Mouse (Mus musculus): Measurements from ENCODE around the gene Rnase2b.

Rnase2b gene

DNA sequence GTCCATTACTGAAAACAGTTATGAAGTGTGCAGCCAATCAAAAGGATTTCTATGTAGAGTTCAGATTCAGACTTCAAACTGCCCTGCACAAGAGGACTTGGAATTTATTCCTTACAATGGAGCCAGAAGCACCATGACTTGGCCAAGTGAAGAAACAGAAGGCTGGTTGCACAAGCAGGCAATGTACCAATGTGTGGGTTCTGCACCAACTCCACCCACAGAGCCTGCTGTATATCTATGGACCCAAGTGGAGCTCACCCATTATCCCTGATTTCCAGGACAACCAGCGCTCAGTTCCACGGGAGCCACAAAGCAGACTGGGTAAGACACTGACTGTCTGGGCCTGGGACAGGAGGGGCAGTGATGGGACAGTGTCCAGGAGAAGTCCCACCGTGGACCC, at the start of gene Rnase2b:
Rnase2b (plus strand) TSS at position 285 of the 400 bp plus-strand sequence.
- peak; percentile 19 for DNase-seq

DNA sequence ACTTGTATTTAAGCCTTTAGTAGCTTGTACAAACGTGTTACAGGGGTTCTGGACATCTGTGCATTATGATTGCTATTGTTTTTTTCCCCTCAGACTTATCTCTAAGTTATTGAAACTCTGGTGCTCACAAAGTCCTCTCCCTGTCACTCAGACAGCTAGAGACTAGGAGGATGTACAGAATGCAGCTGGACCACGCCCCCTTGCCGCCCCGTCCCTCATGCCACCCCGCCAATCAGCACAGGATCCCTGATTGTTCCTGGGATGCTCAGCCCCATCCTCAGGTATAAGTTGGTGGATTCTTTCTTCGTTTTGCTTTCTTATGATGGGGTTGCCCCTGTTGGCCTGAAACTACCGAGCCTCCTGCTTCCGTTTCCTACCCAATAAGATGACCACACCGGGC, 48.6 kb upstream of the Rnase2b start:
- DNase-seq, result no peak

DNA sequence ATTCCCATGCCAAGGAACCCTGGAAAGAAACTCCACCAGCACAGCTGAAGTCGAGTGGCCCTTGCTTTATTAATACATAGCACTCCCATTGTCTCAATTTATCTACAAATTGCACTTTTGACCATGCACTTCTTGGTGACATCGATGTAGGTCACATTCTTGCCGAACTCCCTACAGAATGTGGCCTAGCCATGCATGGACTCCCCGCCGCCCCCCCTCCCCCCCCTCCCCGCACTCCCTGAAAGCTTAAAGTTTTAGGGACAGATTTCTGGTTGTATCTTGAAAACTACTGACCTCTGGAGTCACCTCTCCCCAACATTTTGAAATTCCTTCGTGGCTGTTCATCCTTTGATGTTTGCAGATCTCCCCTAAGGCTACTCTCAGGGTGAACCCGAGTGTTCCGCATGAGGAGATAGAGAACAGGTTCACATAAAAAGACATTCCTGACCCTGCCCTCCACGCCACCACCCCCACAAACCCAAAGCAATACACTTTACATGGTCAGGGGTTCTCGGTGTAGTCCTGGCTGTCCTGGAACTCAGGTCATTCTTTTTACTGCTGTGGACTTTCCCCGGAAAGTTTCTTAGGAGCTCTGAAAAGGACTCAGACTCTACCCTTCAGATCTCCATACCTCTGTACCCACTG, 48.0 kb upstream of the Rnase2b start, which contains the start of gene Eddm3b:
Eddm3b (plus strand) TSS at position 511 of the 645 bp plus-strand sequence.
- DNase-seq, result no peak

DNA sequence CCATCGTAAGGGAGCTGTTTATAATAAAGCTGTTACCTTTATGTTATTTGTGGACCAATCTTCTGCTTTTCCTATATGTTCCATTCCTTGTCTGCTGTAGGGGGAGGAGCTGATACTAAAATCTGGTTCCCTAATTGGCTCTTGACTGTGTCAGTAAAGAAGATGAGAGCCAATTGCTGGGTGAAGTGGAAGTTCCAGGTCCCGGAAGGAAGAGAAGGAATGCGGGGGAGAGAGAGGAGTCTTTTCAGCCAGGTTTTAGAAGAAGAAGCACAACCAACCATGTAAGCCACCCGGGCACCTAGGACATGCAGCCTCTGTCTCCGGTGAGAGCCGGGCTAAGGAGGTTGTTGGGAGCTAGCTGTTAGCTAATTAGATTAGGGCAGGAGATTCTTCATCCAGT, 36.4 kb upstream of the Rnase2b start:
- DNase-seq, result no peak

DNA sequence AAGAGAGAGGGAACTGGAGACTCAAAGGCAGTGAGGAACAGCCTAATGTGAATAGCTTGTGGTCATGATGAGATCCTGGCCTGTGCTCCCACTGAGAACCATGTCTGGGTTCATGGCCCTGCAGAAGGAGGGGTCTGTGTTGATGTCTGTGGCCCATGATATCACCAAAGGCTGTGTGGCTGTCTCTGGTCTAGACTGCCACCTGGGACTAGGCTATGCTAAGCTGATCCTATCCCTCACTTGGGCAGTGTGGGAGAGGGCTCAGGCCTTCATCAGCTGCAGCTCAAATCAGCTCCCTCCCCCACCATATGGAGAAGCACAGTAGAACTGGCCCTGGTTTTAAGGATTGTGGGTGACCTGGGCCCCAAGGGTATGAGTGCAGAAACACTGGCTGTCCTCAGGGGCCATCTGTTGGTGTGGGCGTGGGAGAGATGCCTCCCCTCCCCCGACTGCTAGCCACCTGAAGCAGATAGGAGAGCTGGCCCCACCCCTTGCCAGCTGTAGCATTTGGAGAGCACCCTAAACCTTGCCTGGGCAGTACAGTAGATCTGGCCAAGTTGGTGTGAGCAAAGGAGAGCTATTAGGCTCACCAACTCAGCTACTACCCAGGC, 34.3 kb upstream of the Rnase2b start:
- DNase-seq, result no peak

DNA sequence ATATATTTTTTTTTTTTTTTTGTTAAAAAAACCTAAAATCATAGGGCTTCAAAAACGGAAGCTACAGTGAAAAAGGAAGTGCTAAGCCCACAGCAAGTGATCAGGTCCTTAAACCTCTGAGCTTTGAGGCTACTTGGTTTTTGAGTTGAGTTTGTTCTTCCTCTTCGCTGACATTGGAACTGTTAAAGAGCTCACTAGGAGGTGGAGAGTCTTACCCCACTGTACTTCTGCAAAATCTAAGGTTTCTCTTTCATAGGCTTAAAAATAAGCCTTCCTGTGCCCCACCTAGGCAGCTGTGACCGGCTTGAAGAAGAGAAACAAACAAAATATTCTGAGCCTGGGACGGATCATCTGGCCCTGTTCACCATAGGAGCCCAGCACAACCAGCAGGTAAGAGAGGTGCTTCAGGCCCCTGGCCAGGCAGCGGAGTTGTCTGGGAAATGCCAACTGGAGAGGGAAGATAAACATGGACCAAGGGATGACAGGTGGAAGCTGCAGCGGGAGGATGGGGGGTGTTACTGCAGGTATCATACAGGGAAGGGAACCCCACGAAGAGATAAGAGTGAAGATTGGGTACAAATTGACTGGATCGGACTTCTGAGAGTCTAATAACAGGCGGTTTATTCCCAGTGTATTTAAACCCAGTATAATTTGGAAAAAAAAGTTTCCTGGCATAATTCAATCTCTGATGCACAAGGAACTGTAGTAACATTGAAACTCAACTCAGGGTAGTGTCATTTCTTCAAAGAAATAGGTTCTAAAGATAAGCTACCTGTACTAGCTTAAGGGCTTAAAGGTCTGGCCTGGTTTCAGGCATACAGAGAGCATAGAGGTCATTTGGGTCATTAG, 33.1 kb upstream of the Rnase2b start:
- no peak for DNase-seq

DNA sequence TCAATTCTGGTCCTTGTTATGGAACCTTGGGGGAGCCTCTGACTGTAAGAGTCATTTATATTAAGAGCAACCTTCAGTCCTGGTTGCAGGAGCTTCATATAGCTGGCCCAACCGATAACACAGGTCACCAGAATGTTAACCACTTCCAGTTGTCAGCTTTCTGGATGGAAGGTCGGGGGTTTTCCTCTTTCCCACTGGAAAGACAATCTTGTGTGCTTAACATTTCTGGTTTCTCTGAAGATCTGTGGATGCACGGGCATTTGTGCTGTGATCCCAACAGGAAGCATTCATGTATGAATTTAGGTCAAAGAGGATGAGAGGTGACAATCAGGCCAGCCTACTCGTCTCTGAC, 32.5 kb upstream of the Rnase2b start:
- no peak for DNase-seq

DNA sequence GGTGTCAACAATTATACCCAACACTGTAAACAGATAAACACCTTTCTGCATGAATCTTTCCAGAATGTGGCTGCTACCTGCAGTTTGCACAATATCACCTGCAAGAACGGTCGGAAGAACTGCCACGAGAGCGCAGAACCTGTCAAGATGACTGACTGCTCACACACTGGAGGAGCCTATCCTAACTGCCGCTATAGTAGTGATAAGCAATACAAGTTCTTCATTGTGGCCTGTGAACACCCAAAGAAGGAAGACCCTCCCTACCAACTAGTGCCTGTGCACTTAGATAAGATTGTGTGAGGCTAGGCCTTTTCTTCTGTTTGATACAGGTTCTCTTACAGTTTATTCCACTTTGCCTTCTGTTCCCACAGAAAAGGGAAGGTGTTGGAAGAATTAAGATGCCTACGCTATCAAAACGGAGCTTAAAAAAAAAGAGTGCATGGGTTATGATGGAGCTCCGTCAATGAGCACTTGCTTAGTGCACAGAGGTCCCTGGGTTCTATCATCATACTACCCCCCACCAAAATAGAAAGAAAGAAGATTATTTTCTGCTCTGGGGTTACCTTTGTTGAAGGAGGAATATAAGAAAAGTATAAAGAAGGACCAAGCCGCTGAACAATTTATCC, 31.6 kb upstream of the Rnase2b start:
- no peak for DNase-seq

DNA sequence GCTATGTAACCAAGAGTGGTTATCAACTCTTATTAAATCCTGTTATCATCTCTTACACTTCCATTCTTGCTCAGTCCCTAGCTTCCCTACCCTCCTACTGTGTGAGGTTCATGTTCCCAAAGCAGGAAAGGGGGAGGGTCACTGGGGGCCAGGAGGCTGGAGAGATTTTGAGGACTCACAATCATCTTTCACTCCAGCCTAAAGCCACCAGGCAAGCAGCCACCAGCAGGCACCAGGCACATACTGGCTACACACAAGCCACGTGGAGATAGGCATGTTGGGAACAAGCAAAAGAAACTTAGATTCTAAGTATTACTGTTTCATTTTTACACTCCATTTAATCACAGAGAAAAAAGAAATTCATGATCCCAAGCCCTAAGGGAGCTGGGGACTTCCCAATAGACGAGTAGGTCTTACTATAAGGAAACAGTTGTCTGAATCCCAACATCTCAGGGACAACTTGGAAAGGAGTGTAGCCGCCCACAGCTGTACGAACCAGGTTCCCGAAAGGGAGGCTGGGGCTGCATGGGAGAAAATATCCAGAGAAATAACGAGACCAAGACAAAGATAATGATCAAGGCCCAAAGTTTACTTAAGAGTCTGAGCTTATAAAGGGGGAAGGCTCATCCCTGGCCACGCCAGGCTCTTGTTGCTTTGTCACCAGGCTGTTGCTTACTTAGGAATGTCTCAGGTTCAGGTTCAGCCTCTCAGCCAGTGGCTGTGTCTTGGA, 30.8 kb upstream of the Rnase2b start:
- DNase-seq, result no peak

DNA sequence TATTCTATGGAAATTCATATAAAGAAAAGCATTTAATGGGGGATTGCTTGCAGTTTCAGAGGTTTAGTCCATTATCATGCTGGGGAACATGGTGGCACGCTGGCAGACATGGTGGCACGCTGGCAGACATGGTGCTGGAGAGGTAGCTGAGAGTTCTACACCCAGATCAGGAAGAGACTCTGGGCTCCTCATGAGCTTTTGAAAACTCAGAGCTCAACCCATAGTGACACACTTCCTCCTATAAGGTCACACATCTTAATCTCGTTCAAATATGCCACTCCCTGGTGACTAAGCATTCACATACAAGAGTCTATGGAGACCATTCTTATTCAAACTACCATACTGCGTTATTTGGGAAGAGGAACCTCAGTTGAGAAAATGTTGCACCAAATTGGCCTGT, 29.7 kb upstream of the Rnase2b start:
- DNase-seq, result no peak

DNA sequence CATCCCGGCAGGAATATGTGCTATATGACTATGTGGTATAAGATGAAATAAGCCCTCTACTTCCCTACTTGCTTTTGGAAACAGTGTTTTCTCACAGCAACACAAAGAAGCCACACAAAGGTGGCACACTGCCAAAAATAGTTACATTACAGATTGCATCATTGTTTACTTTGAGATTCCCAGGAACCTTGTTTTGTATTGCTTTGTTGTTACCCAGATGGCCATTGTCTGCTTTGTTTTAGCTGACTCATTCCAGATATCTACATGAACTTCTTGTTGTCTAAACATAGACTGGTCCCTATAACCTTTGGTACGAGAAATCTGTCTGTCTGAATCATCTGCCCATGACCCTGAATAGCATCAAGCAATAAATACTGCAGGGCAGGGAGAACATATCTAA, 21.7 kb upstream of the Rnase2b start:
- DNase-seq, result no peak

DNA sequence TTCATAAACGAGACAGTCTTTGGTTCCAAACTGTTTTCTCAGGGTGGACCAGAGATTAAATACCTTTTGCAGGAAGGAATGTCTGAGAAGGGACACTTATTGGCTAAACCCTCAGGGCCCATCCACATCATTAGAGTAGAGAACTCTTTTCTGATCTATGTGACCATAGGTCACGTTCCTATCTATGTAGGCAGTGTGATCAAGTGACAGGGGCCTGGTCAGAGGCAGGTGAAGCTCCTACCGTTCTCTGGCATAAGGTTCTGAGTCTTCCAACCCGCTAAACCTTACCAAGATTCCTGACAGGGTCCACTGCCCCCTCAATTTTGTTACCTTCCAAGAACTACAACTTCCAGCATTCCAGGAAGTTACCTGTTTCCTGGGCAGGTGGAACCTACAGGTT, 19.9 kb upstream of the Rnase2b start:
- no peak for DNase-seq

DNA sequence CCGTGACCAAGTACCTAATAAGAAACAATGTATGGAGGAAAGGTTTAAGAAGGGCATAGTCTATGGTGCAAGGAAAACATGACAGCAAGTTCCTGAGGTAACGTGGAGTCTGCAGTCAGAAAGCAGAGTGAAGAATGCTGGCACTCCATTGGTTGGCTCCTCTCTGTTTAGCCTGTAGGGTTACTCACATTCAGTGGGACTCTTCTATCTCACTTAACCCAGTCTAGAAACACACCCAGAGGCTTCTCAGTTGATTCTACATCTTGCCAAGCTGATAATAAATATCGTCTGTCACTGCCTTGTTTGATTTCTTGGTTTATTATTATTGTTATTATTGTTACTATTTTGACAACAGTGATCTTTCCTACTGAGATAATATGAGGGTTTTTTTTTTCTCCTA, 19.5 kb upstream of the Rnase2b start:
- DNase-seq, result no peak

DNA sequence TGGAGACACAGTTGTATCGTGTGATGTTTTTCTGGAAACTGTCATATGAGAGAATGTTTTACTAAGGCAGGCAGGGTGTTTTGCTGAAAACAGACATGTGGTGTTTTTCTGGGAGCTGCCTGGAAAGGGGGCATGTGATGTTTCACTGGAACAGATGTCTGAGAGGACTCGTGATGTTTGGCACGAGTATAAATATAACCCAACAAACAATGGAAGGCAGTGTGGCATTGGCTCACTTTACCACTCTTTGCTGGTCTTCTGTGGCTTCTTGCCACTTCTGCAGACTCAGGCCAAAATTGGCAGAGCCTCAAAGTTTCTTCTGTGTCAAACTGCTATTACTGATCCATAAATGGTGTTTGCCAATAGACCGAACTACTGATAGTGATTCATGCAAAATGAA, 18.8 kb upstream of the Rnase2b start:
- no peak for DNase-seq

DNA sequence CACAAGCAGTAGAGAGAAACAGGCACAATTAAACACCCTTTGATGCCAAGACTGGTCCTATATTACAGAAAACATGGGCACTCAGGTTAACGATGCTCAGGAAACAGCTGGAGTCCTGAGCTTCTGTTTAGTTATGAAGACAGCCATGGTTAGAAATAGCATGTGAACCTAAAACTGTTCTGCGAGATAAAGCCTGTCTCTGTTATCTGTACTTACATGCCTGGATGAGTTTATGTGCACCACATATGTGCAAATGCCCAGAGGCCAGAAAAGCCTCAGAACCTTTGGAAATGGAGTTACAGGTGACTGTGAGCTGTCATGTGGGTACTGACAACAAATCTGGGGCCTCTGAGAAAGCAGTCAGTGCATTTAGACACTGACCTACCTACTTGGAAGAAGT, 18.1 kb upstream of the Rnase2b start:
- DNase-seq, result no peak

DNA sequence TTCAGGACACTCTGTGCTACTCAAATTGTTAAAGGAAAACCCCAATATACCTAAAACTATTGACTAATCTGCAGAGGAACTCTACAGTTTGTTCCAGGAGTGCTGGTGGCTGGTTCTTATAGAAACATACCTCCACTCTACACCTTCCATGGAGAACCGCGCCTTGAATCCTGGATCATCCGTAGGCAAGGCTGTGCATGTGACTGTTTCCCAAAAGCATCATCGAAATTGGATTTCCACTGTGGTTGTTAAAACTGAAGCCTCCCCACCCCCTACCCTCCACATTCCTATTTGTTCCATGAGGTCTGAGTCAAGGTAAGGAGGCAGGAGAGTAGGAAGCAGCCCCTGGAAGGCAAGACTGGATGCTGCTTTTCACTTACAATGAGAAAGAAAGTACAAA, 17.6 kb upstream of the Rnase2b start:
- DNase-seq, result no peak

DNA sequence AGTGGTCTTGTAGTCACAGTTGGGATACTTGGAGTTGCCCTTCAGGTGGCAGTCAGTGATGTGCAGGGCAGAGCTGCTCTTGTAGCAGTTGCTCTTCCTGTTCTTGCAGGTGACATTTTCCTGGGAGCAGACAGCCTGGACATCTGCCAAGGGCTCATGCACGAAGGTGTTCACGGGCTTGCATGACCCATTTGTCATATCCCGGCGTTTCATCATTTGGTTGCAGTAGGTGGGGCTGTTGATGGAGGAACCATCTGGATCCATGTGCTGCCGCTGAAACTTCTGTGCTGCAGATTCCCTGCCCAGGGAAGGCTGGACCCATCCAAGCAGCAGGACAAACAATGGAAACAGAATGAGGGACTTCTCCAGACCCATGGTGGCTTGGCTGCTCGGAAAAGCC, 16.5 kb upstream of the Rnase2b start:
- no peak for DNase-seq

DNA sequence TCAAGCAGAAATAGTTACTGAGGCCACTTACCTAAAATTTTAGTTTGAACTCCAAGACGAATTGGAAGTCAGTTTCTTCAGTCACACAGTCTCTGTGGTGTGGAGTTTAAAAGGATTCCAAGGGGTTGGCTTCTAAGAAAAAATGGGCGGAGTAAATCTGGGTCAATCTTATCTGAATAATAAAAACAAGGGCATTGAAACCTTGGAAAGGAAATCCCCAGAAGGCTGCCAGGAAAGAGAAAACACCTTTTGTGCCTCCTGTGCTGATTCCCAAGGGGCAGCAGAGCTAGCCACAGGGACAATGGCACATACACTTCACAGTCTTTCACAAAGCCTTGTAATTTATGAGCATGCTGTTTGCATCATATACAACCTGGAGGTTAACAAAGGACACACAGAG, 15.4 kb upstream of the Rnase2b start, which contains the start of gene Rnase1:
Rnase1 (minus strand) TSS at position 101 of the 400 bp plus-strand sequence.
- DNase-seq, result no peak

DNA sequence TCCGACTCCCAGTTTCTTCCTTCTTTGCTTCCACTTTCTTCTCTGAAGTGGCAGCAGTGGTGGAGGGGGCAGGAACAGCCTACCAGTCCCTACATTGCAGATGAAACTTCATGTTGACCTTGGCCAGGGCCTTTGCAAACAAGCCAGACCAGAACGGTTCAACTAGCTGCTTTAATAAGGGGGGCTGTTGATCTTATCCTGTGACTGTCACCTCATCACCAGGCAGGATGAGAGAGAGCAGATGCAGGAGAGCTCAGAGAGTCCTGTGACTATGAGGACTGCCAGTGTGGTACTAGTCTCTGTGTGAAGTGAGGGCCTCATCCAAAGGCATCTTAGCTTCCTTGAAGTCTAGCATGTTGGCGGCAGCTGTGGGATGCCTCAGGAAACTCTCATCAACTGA, 14.1 kb upstream of the Rnase2b start:
- DNase-seq, result no peak

DNA sequence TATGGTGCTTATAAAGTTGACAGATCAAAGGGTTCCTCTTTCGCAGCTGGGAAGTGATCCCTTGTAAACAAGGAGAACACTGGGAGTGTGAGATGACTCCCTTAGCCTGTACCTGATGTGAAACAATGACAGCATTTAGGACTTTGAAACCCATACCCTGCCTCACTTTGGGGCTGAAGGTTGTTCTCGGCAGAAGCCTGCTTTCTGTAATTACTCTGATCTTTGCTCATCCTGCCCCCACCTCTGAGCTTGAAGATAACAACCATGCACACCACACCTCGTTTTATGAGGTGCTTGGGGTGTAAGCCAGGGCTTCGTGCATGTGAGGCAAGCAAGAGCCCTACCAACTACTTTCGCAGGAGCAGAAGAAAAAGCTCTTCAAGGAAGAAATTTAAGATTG, 12.9 kb upstream of the Rnase2b start:
- no peak for DNase-seq

DNA sequence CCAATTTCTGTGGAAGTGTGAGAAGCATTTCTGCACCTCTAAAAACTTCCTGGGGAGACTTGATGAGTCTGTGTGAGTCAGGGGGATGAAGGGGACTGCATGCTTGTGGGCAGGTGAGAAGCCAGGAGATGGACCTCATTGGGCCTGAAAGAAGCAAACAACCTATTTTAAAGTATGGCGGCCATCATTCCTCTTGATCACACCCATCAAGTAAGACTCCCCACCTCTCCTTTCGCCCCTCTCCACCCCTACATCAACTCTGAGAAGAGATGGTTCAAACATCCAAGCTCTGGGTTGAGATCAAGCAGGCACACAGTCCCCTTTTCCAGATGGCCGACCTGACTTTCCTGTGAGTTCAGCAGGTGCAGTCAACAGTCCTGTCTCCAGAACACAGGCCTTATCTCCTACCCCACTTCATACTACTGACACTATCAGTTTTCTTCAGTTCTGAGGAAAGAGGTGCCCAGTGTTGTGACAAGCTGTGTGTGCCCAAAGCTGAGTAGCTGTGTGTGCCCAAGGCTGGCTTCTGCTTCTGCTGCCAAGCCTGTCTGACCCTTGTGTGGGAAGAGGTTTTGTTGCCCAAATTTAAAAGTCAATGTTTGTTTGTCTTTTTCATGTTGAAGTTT, 11.7 kb upstream of the Rnase2b start:
- no peak for DNase-seq

DNA sequence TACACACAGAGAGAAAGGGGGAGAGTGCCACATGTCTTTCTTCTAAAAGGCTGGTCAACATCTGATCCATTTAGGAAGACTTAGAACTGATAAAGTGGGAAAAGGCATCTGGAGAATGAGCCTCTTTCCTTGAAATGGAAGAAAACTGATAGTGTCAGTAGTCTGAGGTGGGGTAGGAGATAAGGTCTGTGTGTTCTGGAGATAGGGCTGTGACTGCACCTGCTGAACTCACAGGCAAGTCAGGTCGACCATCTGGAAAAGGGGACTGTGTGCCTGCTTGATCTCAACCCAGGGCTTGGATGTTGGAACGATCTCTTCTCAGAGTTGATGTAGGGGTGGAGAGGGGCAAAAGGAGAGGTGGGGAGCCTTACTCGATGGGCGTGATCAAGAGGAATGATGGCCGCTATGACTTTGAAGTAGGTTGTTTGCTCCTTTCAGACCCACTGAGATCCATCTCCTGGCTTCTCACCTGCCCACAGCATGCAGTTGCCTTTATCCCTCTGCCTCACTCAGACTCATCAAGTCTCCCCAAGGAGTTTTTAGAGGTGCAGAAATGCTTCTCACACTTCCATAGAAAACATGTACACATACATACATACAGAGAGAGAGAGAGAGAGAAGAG, 9.7 kb upstream of the Rnase2b start:
- no peak for DNase-seq

Data from lung, postnatal 14 days (tissue).